Mouse (Mus musculus): ENCODE measurements at regions not wholly inside any gene's neighbourhood (a gene's known extent, or its start where the extent isn't known, plus 50 kb on each side); places are given as distances from the start of the nearest gene placed in this dataset.

- no peak for TF ChIP-seq POLR2AphosphoS2 (IDR thresholded peaks at IDR 0.05; ENCODE audit: low read length)
- TF ChIP-seq POLR2A (IDR thresholded peaks at IDR 0.05; ENCODE audit: control insufficient read depth in 1 of 2, insufficient read depth in 1 of 2, low read depth in 1 of 2, low read length in 2 of 2, poor library complexity in 1 of 2), result no peak
- no peak for TF ChIP-seq SMC3 (IDR thresholded peaks at IDR 0.05; ENCODE audit: low read depth, low read length)
- TF ChIP-seq SIN3A (IDR thresholded peaks at IDR 0.05; ENCODE audit: low read length), result no peak
- TF ChIP-seq TCF12 (IDR thresholded peaks at IDR 0.05; ENCODE audit: low read depth, low read length), result no peak
- TF ChIP-seq TBP (IDR thresholded peaks at IDR 0.05; ENCODE audit: low read depth, low read length), result no peak
- no peak for TF ChIP-seq GABPA (IDR thresholded peaks at IDR 0.05; ENCODE audit: low read depth, low read length)
- TF ChIP-seq ZMIZ1 (IDR thresholded peaks at IDR 0.05; ENCODE audit: low read depth, low read length), result no peak
- peak; percentile 45 to 71 (median 56) for TF ChIP-seq CTCF (IDR thresholded peaks at IDR 0.05 in 2 of 3, conservative IDR thresholded peaks at IDR 0.05 in 1 of 3; ENCODE audit: control insufficient read depth in 1 of 3, insufficient read depth in 1 of 3, low read depth in 2 of 3, low read length in 3 of 3, poor library complexity in 1 of 3, severe bottlenecking in 1 of 3)
- no peak for TF ChIP-seq BHLHE40 (IDR thresholded peaks at IDR 0.05; ENCODE audit: borderline replicate concordance, low read depth, low read length)
- no peak for TF ChIP-seq MAX (IDR thresholded peaks at IDR 0.05; ENCODE audit: low read length)
- TF ChIP-seq ZKSCAN1 (IDR thresholded peaks at IDR 0.05; ENCODE audit: low read depth, low read length), result no peak
- TF ChIP-seq JUND (IDR thresholded peaks at IDR 0.05; ENCODE audit: low read depth, low read length), result no peak
Observed at GRCm38 (mm10) chr13:52352576-52352975, 178.5 kb downstream of the Diras2 start.

Data from MEL (cell line).